Mouse (Mus musculus) heart, postnatal 0 days (tissue): ENCODE data around the gene Rbm41. TPM values are rescaled to one million over a fixed set of nuclear protein-coding genes. Genes with fewer than 3 reads are reported as not detected.

Source experiments
- ATAC-seq: fragments of 200-750 bp; cut with Nextera tagmentation; 2 replicates; pipeline ENCODE4 v1.8.0; 2017; ENCODE audit warnings: low read depth, moderate number of reproducible peaks, moderate library complexity; ENCODE audit not compliant: insufficient read depth
- DNase-seq: peaks from one replicate; pipeline ENCODE4 v3.0.0-alpha.2; 2016; ENCODE audit warnings: low spot score
- H3K27ac ChIP-seq: fragments of 300-500 bp; sonication (generic); 2 replicates; pipeline ENCODE4 v1.5.1; 2014; ENCODE audit warnings: low read depth, mild to moderate bottlenecking
- H3K27me3 ChIP-seq: fragments of 300-500 bp; sonication (generic); 2 replicates; pipeline ENCODE4 v1.6.1; 2014; ENCODE audit warnings: low read length, mixed read lengths; ENCODE audit not compliant: control insufficient read depth, insufficient read depth
- H3K36me3 ChIP-seq: fragments of 300-500 bp; sonication (generic); replicated peaks from 2 replicates; pipeline ENCODE4 v1.6.1; 2014; ENCODE audit warnings: low read length, mixed read lengths; ENCODE audit not compliant: control insufficient read depth, insufficient read depth
- H3K4me1 ChIP-seq: fragments of 300-500 bp; sonication (generic); 2 replicates; pipeline ENCODE4 v1.6.1; 2014; ENCODE audit warnings: antibody characterized with exemption; ENCODE audit not compliant: control insufficient read depth, insufficient read depth
- H3K4me2 ChIP-seq: fragments of 300-500 bp; sonication (generic); 2 replicates; pipeline ENCODE4 v1.6.1; 2014; ENCODE audit warnings: low read depth, mild to moderate bottlenecking, low read length, moderate library complexity
- H3K4me3 ChIP-seq: fragments of 300-500 bp; sonication (generic); 2 replicates; pipeline ENCODE4 v1.5.1; 2014; ENCODE audit warnings: low read depth, low read length
- H3K9ac ChIP-seq: fragments of 300-500 bp; sonication (generic); replicated peaks from 2 replicates; pipeline ENCODE4 v1.6.1; 2014; ENCODE audit warnings: low read depth, low read length, mixed read lengths
- H3K9me3 ChIP-seq: fragments of 300-500 bp; sonication (generic); replicated peaks from 2 replicates; pipeline ENCODE4 v1.6.1; 2016; ENCODE audit warnings: low read length; ENCODE audit not compliant: control insufficient read depth
- CTCF ChIP-seq: IDR thresholded peaks from 2 replicates; pipeline ENCODE4 v1.5.1; 2016; ENCODE audit warnings: antibody characterized with exemption, control low read depth, low read depth
- EP300 ChIP-seq: IDR thresholded peaks from 2 replicates; pipeline ENCODE4 v1.6.1; 2016; ENCODE audit warnings: antibody characterized with exemption, low read depth
- WGBS: fragments of 180-500 bp; shearing (Covaris S2); extraction: QIAGEN DNeasy Blood & Tissue Kit; methylation state at CpG from one replicate; pipeline ENCODE4 v1.1.7; 2014; 5-methylcytosine and 5-hydroxymethylcytosine counted together
- polyA plus RNA-seq: library from polyadenylated mRNA; unstranded; fragments of >200 nt; fragmentation: Nextera tagmentation; extraction: Ambion mirVana; gene quantifications from 2 replicates; pipeline ENCODE4 v1.2.1, GENCODE M21; 2015
- total RNA-seq: library from RNA; depleted of rRNA; stranded (reverse); fragments of >200 nt; gene quantifications from 2 replicates; pipeline ENCODE4 v1.2.3, GENCODE M21; 2014; ENCODE audit warnings: low replicate concordance; rRNA removed

The Rbm41 gene
- total and polyA plus RNA-seq, 2 experiments from 2014 or later, result 3.2 to 3.6 TPM

DNA sequence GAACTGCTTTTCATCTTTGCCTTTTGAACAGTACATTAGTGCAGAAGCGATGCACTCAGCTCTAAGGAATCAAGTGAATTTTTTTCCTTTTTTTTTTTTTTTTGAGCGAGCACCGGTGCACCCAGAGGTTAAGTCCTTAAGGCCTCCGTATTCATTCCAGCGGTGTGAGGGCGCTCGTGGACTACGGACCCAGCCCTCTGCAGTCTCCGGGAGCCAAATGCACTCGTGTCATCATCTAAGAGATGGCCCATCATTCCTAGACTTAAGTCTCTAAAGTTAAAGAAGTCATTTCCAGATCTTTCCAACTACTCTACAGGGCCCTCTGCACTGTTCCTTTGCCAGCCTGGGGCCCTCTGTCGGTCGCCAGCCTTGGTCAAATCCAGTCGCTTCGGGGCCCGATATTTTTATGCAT, 128.1 kb downstream of the Rbm41 start:
- H3K4me2 ChIP-seq, result peak overlapping the region; percentile 88
- DNase-seq (peak; percentile 15), ATAC-seq (no peak)
- H3K9me3 ChIP-seq, result no peaks in the 10 kb centered on the region
- 23% methylated on average over 15 of the region's 15 CpGs for WGBS
- peak overlapping the region; percentile 71 for H3K4me3 ChIP-seq
- H3K27me3 ChIP-seq, result no peaks in the 10 kb centered on the region
- H3K36me3 ChIP-seq, result no peaks in the 10 kb centered on the region
- H3K4me1 ChIP-seq, result no peaks in the 10 kb centered on the region
- TF ChIP-seq CTCF, result no peak
- TF ChIP-seq EP300, result no peak
- H3K9ac ChIP-seq, result no peak overlapping the region
- no peak overlapping the region for H3K27ac ChIP-seq

DNA sequence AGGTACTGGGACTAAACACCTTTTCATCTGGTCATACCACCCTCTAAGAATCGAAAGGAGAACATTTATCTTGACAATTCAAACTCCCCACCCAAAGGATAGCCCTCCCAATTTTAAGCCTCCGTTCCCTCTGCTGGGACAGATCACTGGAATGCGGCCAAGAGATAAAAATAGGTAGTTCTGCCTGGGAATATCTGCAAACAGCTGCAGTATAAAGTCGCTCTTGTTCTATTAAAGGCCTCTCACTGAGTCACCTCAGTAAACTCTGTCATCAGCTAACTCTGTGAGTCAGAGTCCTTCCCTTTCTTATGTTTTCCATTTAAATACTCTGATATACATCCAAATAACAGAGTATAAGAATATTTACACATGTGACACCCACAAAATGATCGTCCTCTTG, 139.0 kb downstream of the Rbm41 start:
- H3K9me3 ChIP-seq, result no peaks in the 10 kb centered on the region
- DNase-seq, result peak; percentile 6
- TF ChIP-seq EP300 (no peak), CTCF (no peak)

DNA sequence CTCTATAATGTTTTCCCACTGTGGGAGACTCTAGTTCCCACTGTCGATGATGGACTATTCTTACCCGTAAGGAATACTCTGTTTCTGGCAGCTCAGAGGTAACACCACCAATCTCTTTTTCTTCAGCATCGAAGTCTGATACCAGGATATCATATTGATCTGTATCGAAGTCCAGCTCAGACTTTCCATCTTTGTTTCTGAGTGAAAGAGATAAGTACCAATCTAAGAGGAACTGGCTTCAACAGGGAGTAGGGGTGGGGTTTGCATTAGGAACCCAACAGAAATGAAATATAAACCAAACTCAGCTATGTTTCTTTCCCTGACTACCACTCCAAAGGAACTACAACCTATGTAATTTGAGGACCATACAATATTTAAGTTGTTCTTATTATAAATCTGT, 143.6 kb downstream of the Rbm41 start:
- H3K9ac ChIP-seq, result no peak overlapping the region
- no peaks in the 10 kb centered on the region for H3K4me1 ChIP-seq
- no peak overlapping the region for H3K4me2 ChIP-seq
- H3K27ac ChIP-seq, result no peak overlapping the region
- TF ChIP-seq CTCF, result no peak
- TF ChIP-seq EP300, result no peak
- no peaks in the 10 kb centered on the region for H3K9me3 ChIP-seq
- no peak for ATAC-seq
- no peaks in the 10 kb centered on the region for H3K36me3 ChIP-seq
- WGBS, result 78% methylated on average over 4 of the region's 4 CpGs
- DNase-seq, result no peak
- H3K27me3 ChIP-seq, result no peaks in the 10 kb centered on the region
- H3K4me3 ChIP-seq, result no peak overlapping the region

More for the DNA sequence above, 139.0 kb downstream of the Rbm41 start:
- Histone ChIP-seq H3K4me2 (0 out of 2 replicates have a peak overlapping the region, but pooled peaks have one; percentile 5), H3K9ac (no peak overlapping the region), H3K27me3 (no peaks in the 10 kb centered on the region), H3K4me3 (no peak overlapping the region), H3K4me1 (no peaks in the 10 kb centered on the region), H3K36me3 (no peaks in the 10 kb centered on the region), H3K27ac (no peak overlapping the region)
- no peak for ATAC-seq
- WGBS, result 31% methylated on average over 5 of the region's 5 CpGs

DNA sequence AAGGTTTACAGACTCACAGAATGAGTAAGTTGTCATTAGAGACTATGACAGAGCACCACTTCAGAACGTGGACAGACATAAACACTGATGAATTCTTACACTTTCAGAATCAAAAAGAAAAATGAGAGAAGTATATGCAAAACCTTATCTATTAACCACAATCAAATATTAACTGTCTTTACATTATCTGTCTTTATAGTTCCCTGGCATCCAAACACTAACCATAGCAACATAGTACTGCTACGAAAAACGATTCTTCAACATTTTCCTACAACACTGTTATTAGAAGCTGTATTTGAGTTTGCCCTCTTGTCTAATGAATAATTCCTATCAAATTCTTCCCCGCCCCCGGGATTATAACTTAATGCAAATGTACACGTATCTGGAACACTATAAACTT, 157.3 kb downstream of the Rbm41 start:
- Histone ChIP-seq H3K4me1 (no peaks in the 10 kb centered on the region), H3K27me3 (no peaks in the 10 kb centered on the region), H3K36me3 (no peaks in the 10 kb centered on the region), H3K4me3 (no peak overlapping the region), H3K27ac (no peak overlapping the region), H3K9ac (no peak overlapping the region), H3K4me2 (no peak overlapping the region), H3K9me3 (no peaks in the 10 kb centered on the region)
- ATAC-seq (no peak), DNase-seq (no peak)
- no peak for TF ChIP-seq CTCF
- WGBS, result 76% methylated on average over 6 of the region's 6 CpGs

Other genes with a start within 250 kb of the Rbm41 start
- not detected in 2 replicates for gene Ripply1, start 216.2 kb downstream of the Rbm41 start, total RNA-seq
- not detected in 2 replicates for gene Ripply1, start 216.2 kb downstream of the Rbm41 start, polyA plus RNA-seq
- not detected in 2 replicates for gene Cldn2, start 197.8 kb downstream of the Rbm41 start, total RNA-seq
- 0.05 TPM in 1 of 2 replicates, not detected in the other for gene Cldn2, start 197.8 kb downstream of the Rbm41 start, polyA plus RNA-seq
- 6.1 and 15.8 TPM in 2 replicates for gene Morc4, start 126.9 kb downstream of the Rbm41 start, total RNA-seq
- 4.9 and 5.6 TPM in 2 replicates for gene Morc4, start 126.9 kb downstream of the Rbm41 start, polyA plus RNA-seq
- not detected in 2 replicates for gene Nup62cl, start 64.1 kb upstream of the Rbm41 start, total RNA-seq
- 0.38 and 0.49 TPM in 2 replicates for gene Nup62cl, start 64.1 kb upstream of the Rbm41 start, polyA plus RNA-seq
- not detected in 2 replicates for gene Pih1h3b, start 64.3 kb upstream of the Rbm41 start, total RNA-seq
- 0.07 TPM in 1 of 2 replicates, not detected in the other for gene Pih1h3b, start 64.3 kb upstream of the Rbm41 start, polyA plus RNA-seq